Mouse (Mus musculus): ENCODE results near the gene Slc25a36. TPM values are rescaled to one million over a fixed set of nuclear protein-coding genes. Genes with fewer than 3 reads are reported as not detected.

The Slc25a36 gene
- polyA plus RNA-seq, 2 experiments from 2014 or later: 50.2 to 59.9 TPM

- no peak for ATAC-seq
These were observed 4.3 kb downstream of the Slc25a36 start for GRCm38 (mm10) chr9:97106481-97107160.

- no peak for ATAC-seq
These were observed 5.5 kb downstream of the Slc25a36 start for GRCm38 (mm10) chr9:97105400-97105985.

GRCm38 (mm10) chr9:97103376-97104061 is 7.4 kb downstream of the Slc25a36 start:
- no peak for ATAC-seq

GRCm38 (mm10) chr9:97098985-97099384 is 12.0 kb downstream of the Slc25a36 start:
- no peak for ATAC-seq

- peak; percentile 66 for ATAC-seq
These were observed 14.8 kb downstream of the Slc25a36 start for GRCm38 (mm10) chr9:97096180-97096579.

- ATAC-seq: no peak
These were observed 23.1 kb downstream of the Slc25a36 start for GRCm38 (mm10) chr9:97087850-97088249.

- ATAC-seq: peak; percentile 43
These were observed 26.3 kb downstream of the Slc25a36 start for GRCm38 (mm10) chr9:97084628-97085027.

- ATAC-seq: no peak
These were observed 29.7 kb downstream of the Slc25a36 start for GRCm38 (mm10) chr9:97081106-97081862.

- no peak for ATAC-seq
These were observed 41.0 kb downstream of the Slc25a36 start for GRCm38 (mm10) chr9:97069911-97070310.

GRCm38 (mm10) chr9:97069466-97069865 is 41.5 kb downstream of the Slc25a36 start:
- no peak for ATAC-seq

- peak; percentile 65 for ATAC-seq
These were observed 42.5 kb downstream of the Slc25a36 start for GRCm38 (mm10) chr9:97068201-97069095.

GRCm38 (mm10) chr9:97067761-97068160 is 43.2 kb downstream of the Slc25a36 start:
- no peak for ATAC-seq

- no peak for ATAC-seq
These were observed 45.1 kb downstream of the Slc25a36 start for GRCm38 (mm10) chr9:97065885-97066284.

- no peak for ATAC-seq
These were observed 45.7 kb downstream of the Slc25a36 start for GRCm38 (mm10) chr9:97065216-97065615.

- ATAC-seq: no peak
These were observed 46.8 kb downstream of the Slc25a36 start for GRCm38 (mm10) chr9:97064161-97064560.

- no peak for ATAC-seq
These were observed 49.3 kb downstream of the Slc25a36 start for GRCm38 (mm10) chr9:97061696-97062095.

GRCm38 (mm10) chr9:97056541-97057338 is 54.2 kb downstream of the Slc25a36 start:
- no peak for ATAC-seq

- ATAC-seq: no peak
These were observed 55.1 kb downstream of the Slc25a36 start for GRCm38 (mm10) chr9:97055906-97056305.

- no peak for ATAC-seq
These were observed 59.8 kb downstream of the Slc25a36 start for GRCm38 (mm10) chr9:97051176-97051575.

GRCm38 (mm10) chr9:97046240-97046639 is 64.7 kb downstream of the Slc25a36 start:
- ATAC-seq: no peak

GRCm38 (mm10) chr9:97041633-97042032 is 69.3 kb downstream of the Slc25a36 start:
- no peak for ATAC-seq

Data from activated CD4-positive, CD25-positive, alpha-beta regulatory T cell, adult 4 months (primary cell).